Mouse (Mus musculus) E14TG2a.4 (cell line): ENCODE results near the gene V1ra8.
"Not testable (repeated sequence)": the region's sequence is repeated elsewhere in the genome, so short reads cannot be mapped to it uniquely, and the experiment has no call there.

Source experiments
- H3K27me3 ChIP-seq: 2 replicates; pipeline ENCODE4 v1.6.1; 2014; ENCODE audit warnings: low read length, control low read depth; ENCODE audit not compliant: insufficient read depth
- H3K36me3 ChIP-seq: 2 replicates; pipeline ENCODE4 v1.6.1; 2014; ENCODE audit warnings: low read length, control low read depth; ENCODE audit not compliant: insufficient read depth
- H3K4me1 ChIP-seq: replicated peaks from 2 replicates; pipeline ENCODE4 v1.6.1; 2014; ENCODE audit warnings: low read depth, low read length, control low read depth
- H3K4me3 ChIP-seq: replicated peaks from 2 replicates; pipeline ENCODE4 v1.5.1; 2014; ENCODE audit warnings: mild to moderate bottlenecking, low read length
- H3K9me3 ChIP-seq: 2 replicates; pipeline ENCODE4 v1.6.1; 2014; ENCODE audit warnings: low read length, control low read depth
- CTCF ChIP-seq: conservative IDR thresholded peaks from 2 replicates; pipeline ENCODE4 v1.5.1; 2014; ENCODE audit warnings: low read length
- NANOG ChIP-seq: IDR thresholded peaks from 2 replicates; pipeline ENCODE4 v1.6.1; 2014; ENCODE audit warnings: borderline replicate concordance, low read length, mixed read lengths
- POU5F1 ChIP-seq: IDR thresholded peaks from 2 replicates; pipeline ENCODE4 v1.6.1; 2014; ENCODE audit warnings: low read length, borderline replicate concordance

V1ra8 gene

GRCm38 (mm10) chr6:90202493-90202892 lies at the start of gene V1ra8:
Gene V1ra8, plus strand, starts transcription at chr6:90202793.
- not testable (repeated sequence) for H3K4me3 ChIP-seq, H3K9me3 ChIP-seq, H3K4me1 ChIP-seq, H3K36me3 ChIP-seq, H3K27me3 ChIP-seq

- Histone ChIP-seq H3K9me3 (no peaks in the 10 kb centered on the region), H3K27me3 (no peaks in the 10 kb centered on the region), H3K36me3 (no peaks in the 10 kb centered on the region), H3K4me1 (no peaks in the 10 kb centered on the region), H3K4me3 (no peak overlapping the region)
- TF ChIP-seq POU5F1 (no peak), NANOG (no peak), CTCF (no peak)
Measured at GRCm38 (mm10) chr6:90160139-90160538, 42.5 kb upstream of the V1ra8 start.

GRCm38 (mm10) chr6:90174508-90174907 lies 28.1 kb upstream of the V1ra8 start, which contains the start of gene Vmn1r52:
Gene Vmn1r52, plus strand, starts transcription at chr6:90174808.
- TF ChIP-seq NANOG: no peak
- TF ChIP-seq POU5F1: no peak
- TF ChIP-seq CTCF: no peak

GRCm38 (mm10) chr6:90224338-90224737 lies 21.7 kb downstream of the V1ra8 start, which contains the start of gene Vmn1r53:
Gene Vmn1r53, minus strand, starts transcription at chr6:90224438.
- no peak within 1 kb of the TSS for H3K4me3 ChIP-seq
- no peaks in the 10 kb centered on the region for H3K4me1 ChIP-seq
- H3K9me3 ChIP-seq: peaks cover 31% of the 10 kb centered on the region
- no peaks in the 10 kb centered on the region for H3K36me3 ChIP-seq
- H3K27me3 ChIP-seq: no peaks in the 10 kb centered on the region
- TF ChIP-seq POU5F1: no peak
- no peak for TF ChIP-seq NANOG

More at GRCm38 (mm10) chr6:90174508-90174907, 28.1 kb upstream of the V1ra8 start, which contains the start of gene Vmn1r52:
- 0 out of 2 replicates have a peak, but pooled peaks cover 3% of the 10 kb centered on the region for H3K9me3 ChIP-seq
- no peaks in the 10 kb centered on the region for H3K27me3 ChIP-seq
- no peaks in the 10 kb centered on the region for H3K36me3 ChIP-seq
- no peaks in the 10 kb centered on the region for H3K4me1 ChIP-seq
- H3K4me3 ChIP-seq: no peak within 1 kb of the TSS

- Histone ChIP-seq H3K4me1 (peaks cover 17% of the 10 kb centered on the region), H3K27me3 (peaks cover 27% of the 10 kb centered on the region), H3K9me3 (peaks cover 33% of the 10 kb centered on the region), H3K4me3 (peak overlapping the region; percentile 73)
- H3K36me3 ChIP-seq: not testable (repeated sequence)
Measured at GRCm38 (mm10) chr6:90232114-90232513, 29.5 kb downstream of the V1ra8 start.

GRCm38 (mm10) chr6:90232681-90233080 lies 30.1 kb downstream of the V1ra8 start:
- Histone ChIP-seq H3K36me3 (no peaks in the 10 kb centered on the region), H3K9me3 (peaks cover 28% of the 10 kb centered on the region), H3K27me3 (peaks cover 27% of the 10 kb centered on the region), H3K4me3 (peak overlapping the region; percentile 73), H3K4me1 (peaks cover 17% of the 10 kb centered on the region)
- TF ChIP-seq POU5F1 (no peak), NANOG (no peak), CTCF (no peak)

- H3K4me1 ChIP-seq: no peaks in the 10 kb centered on the region
- peaks cover 5% of the 10 kb centered on the region; the same call in 1 of the 2 replicates for H3K9me3 ChIP-seq
- no peaks in the 10 kb centered on the region for H3K36me3 ChIP-seq
- H3K4me3 ChIP-seq: no peak overlapping the region
- no peak for TF ChIP-seq CTCF
- no peak for TF ChIP-seq POU5F1
- no peak for TF ChIP-seq NANOG
- H3K27me3 ChIP-seq: peaks cover 11% of the 10 kb centered on the region; the same call in 1 of the 2 replicates
Measured at GRCm38 (mm10) chr6:90244019-90244418, 41.4 kb downstream of the V1ra8 start.

GRCm38 (mm10) chr6:90246000-90246399 lies 43.4 kb downstream of the V1ra8 start, which contains the start of gene Vmn1r54:
Gene Vmn1r54, plus strand, starts transcription at chr6:90246300.
- Histone ChIP-seq H3K27me3 (peaks cover 14% of the 10 kb centered on the region), H3K36me3 (no peaks in the 10 kb centered on the region), H3K9me3 (no peaks in the 10 kb centered on the region), H3K4me1 (no peaks in the 10 kb centered on the region), H3K4me3 (no peak within 1 kb of the TSS)
- TF ChIP-seq CTCF: no peak
- TF ChIP-seq POU5F1: no peak
- TF ChIP-seq NANOG: no peak
